Mouse (Mus musculus): Measurements from ENCODE around the gene Ptprt. TPM values are rescaled to one million over a fixed set of nuclear protein-coding genes. Genes with fewer than 3 reads are reported as not detected.

The Ptprt gene
- total and polyA plus RNA-seq, 3 experiments, result 0.76 TPM; not detected in 2

DNA sequence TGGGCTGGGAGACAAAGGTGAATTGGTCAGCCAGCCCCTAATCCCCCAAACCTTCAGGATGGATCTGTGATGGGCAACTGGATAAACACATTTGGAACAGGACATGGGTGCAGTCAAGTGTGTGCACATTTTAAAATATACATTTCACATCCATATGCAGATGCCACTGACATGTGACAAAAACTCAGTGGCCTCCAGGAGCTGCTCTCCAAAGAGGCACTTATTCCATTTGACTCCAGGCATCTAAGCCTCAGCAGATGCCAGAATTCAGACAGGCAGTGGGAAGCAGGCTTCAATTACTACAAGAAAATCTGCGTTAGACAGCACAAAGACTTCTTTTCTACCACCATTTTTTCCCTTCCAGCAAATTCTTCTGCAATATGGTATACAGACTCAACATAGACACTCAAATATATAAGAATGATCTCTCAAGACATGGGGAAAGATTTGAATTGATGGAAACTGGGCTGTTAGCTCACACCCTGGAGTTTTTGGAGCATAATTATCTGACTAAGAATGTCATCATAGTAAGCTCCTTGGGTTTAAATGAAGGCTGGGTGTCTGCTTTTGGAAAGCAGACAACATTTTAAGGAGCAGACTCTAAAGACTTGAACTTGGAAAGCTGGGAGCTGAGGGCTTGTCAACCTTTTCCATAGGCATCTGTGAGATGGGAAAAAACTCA, 580.1 kb downstream of the Ptprt start:
- H3K9me3 ChIP-seq (replicated peaks; ENCODE audit: low read length), result peaks cover 70% of the 10 kb centered on the region
- H3K27ac ChIP-seq (ENCODE audit: insufficient read depth, low read depth), result no peak overlapping the region
- TF ChIP-seq EP300 (IDR thresholded peaks at IDR 0.05; ENCODE audit: low read length), result no peak
- TF ChIP-seq CTCF (conservative IDR thresholded peaks at IDR 0.05 in 1 of 2, IDR thresholded peaks at IDR 0.05 in 1 of 2; ENCODE audit: low read depth in 2 of 2, low read length in 2 of 2), result no peak
- no peak for TF ChIP-seq JUND (conservative IDR thresholded peaks at IDR 0.05; ENCODE audit: low read depth, low read length)
- TF ChIP-seq KAT2A (IDR thresholded peaks at IDR 0.05; ENCODE audit: insufficient replicate concordance, low read length), result no peak
- no peak for TF ChIP-seq ZC3H11A (IDR thresholded peaks at IDR 0.05; ENCODE audit: low read depth, low read length)
- H3K36me3 ChIP-seq (replicated peaks in 1 of 2; ENCODE audit: control insufficient read depth in 1 of 2, insufficient read depth in 1 of 2, low read length in 1 of 2), result no peaks in the 10 kb centered on the region
- in situ Hi-C loops (cut with MboI; ENCODE audit: low pct_ligation_motif_present, low pct_unique_long_range_greater_than_20kb, low sequenced_read_pairs) (no loop called here), dilution Hi-C loops (cut with MboI; ENCODE audit: extremely low pct_ligation_motif_present, extremely low pct_unique_long_range_greater_than_20kb, low sequenced_read_pairs) (no loop called here)
- no peak overlapping the region for H3K9ac ChIP-seq (ENCODE audit: insufficient read depth, low read depth)
- DNase-seq (ENCODE audit: extremely low read depth), result no peak
- no peak overlapping the region for H3K4me3 ChIP-seq (replicated peaks in 1 of 3; ENCODE audit: low read depth in 2 of 3, low read length in 2 of 3, poor library complexity in 1 of 3)
- no peaks in the 10 kb centered on the region for H3K27me3 ChIP-seq (replicated peaks)
- H3K4me2 ChIP-seq (ENCODE audit: insufficient read depth, low read depth, poor library complexity, severe bottlenecking), result no peak overlapping the region
- H3K4me1 ChIP-seq (ENCODE audit: control insufficient read depth in 1 of 2, insufficient read depth in 2 of 2), result no peaks in the 10 kb centered on the region
- H3K79me2 ChIP-seq (replicated peaks; ENCODE audit: control insufficient read depth, extremely low read depth, insufficient read depth, poor library complexity, severe bottlenecking), result no peaks in the 10 kb centered on the region

DNA sequence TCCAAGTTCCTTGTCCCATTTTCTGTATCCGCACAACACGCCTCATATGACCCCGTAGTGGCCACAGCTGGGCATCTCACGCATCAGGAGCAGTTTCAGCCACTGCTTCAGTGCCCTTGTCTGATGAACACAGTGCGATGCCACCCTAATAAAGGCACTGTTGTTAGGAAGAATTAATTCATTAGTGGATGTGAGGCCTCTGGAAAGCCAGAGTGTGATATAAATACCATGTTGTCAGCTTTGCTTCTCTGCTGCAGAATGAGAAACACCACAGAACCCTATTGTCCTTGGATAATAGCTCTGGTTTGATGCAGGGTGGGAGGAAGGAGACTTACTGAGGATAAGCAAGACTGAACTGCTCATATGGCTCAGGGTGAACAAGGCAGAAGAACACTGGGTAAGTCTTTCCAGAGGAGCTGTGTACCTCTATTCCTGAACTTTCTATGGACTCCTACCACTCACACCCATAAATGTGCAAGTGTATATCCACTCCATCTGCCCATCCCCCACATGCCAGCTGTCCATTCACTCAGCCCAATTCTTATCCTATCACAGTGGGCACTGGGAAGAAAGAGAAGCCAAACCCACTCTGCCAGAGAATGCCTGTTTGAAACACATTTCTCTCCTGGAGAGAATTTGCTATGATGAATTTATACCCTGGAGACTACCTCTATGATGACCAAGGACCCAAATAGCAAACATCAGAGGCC, 582.2 kb downstream of the Ptprt start:
- no peaks in the 10 kb centered on the region for H3K4me1 ChIP-seq (ENCODE audit: control insufficient read depth in 1 of 2, insufficient read depth in 2 of 2)
- no peak overlapping the region for H3K27ac ChIP-seq (ENCODE audit: insufficient read depth, low read depth)
- no peak overlapping the region for H3K4me2 ChIP-seq (ENCODE audit: insufficient read depth, low read depth, poor library complexity, severe bottlenecking)
- in situ Hi-C loops (cut with MboI; ENCODE audit: low pct_ligation_motif_present, low pct_unique_long_range_greater_than_20kb, low sequenced_read_pairs) (no loop called here), dilution Hi-C loops (cut with MboI; ENCODE audit: extremely low pct_ligation_motif_present, extremely low pct_unique_long_range_greater_than_20kb, low sequenced_read_pairs) (no loop called here)
- peaks cover 69% of the 10 kb centered on the region for H3K9me3 ChIP-seq (replicated peaks; ENCODE audit: low read length)
- H3K36me3 ChIP-seq (replicated peaks in 1 of 2; ENCODE audit: control insufficient read depth in 1 of 2, insufficient read depth in 1 of 2, low read length in 1 of 2), result no peaks in the 10 kb centered on the region
- no peak for DNase-seq (ENCODE audit: extremely low read depth)
- H3K79me2 ChIP-seq (replicated peaks; ENCODE audit: control insufficient read depth, extremely low read depth, insufficient read depth, poor library complexity, severe bottlenecking), result no peaks in the 10 kb centered on the region
- H3K4me3 ChIP-seq (replicated peaks in 1 of 3; ENCODE audit: low read depth in 2 of 3, low read length in 2 of 3, poor library complexity in 1 of 3), result no peak overlapping the region
- no peaks in the 10 kb centered on the region for H3K27me3 ChIP-seq (replicated peaks)
- TF ChIP-seq UBTF (IDR thresholded peaks at IDR 0.05; ENCODE audit: low read depth, low read length), result no peak
- TF ChIP-seq SIN3A (IDR thresholded peaks at IDR 0.05; ENCODE audit: low read length), result no peak
- TF ChIP-seq MYC (IDR thresholded peaks at IDR 0.05; ENCODE audit: low read depth, low read length), result no peak
- TF ChIP-seq ZKSCAN1 (IDR thresholded peaks at IDR 0.05; ENCODE audit: borderline replicate concordance, low read depth, low read length), result no peak
- TF ChIP-seq HCFC1 (IDR thresholded peaks at IDR 0.05; ENCODE audit: low read depth, low read length), result no peak
- TF ChIP-seq E2F4 (IDR thresholded peaks at IDR 0.05; ENCODE audit: insufficient replicate concordance, low read depth, low read length), result no peak
- TF ChIP-seq JUN (IDR thresholded peaks at IDR 0.05; ENCODE audit: insufficient read depth, low read depth, low read length), result no peak
- no peak for TF ChIP-seq GABPA (IDR thresholded peaks at IDR 0.05; ENCODE audit: insufficient replicate concordance, low read depth, low read length)
- no peak for TF ChIP-seq MAX (IDR thresholded peaks at IDR 0.05; ENCODE audit: low read length)
- TF ChIP-seq EP300 (IDR thresholded peaks at IDR 0.05; ENCODE audit: low read length), result no peak
- no peak for TF ChIP-seq SMC3 (IDR thresholded peaks at IDR 0.05; ENCODE audit: low read depth, low read length)
- TF ChIP-seq POLR2AphosphoS2 (IDR thresholded peaks at IDR 0.05; ENCODE audit: low read depth, low read length), result no peak
- TF ChIP-seq USF2 (conservative IDR thresholded peaks at IDR 0.05; ENCODE audit: low read depth, low read length), result no peak
- no peak for TF ChIP-seq CTCF (conservative IDR thresholded peaks at IDR 0.05 in 1 of 2, IDR thresholded peaks at IDR 0.05 in 1 of 2; ENCODE audit: low read depth in 2 of 2, low read length in 2 of 2)
- no peak for TF ChIP-seq MAZ (IDR thresholded peaks at IDR 0.05; ENCODE audit: low read depth, low read length)
- no peak for TF ChIP-seq POLR2A (IDR thresholded peaks at IDR 0.05; ENCODE audit: low read depth, low read length)
- no peak for TF ChIP-seq ETS1 (conservative IDR thresholded peaks at IDR 0.05; ENCODE audit: low read depth, low read length)
- TF ChIP-seq NRF1 (IDR thresholded peaks at IDR 0.05; ENCODE audit: low read depth, low read length), result no peak
- no peak overlapping the region for H3K9ac ChIP-seq (ENCODE audit: insufficient read depth, low read depth)

Measured in CH12.LX (cell line).